Mouse (Mus musculus): ENCODE results near the gene 2210016L21Rik. TPM values are rescaled to one million over a fixed set of nuclear protein-coding genes. Genes with fewer than 3 reads are reported as not detected.
A peak's percentile ranks its signal among the peaks of the same experiment; 100 is the strongest.
"Not testable (repeated sequence)": the region's sequence is repeated elsewhere in the genome, so short reads cannot be mapped to it uniquely, and the experiment has no call there.

2210016L21Rik gene
- total and polyA plus RNA-seq, 3 experiments = 30.2 to 38.7 (median 34.3) TPM

DNA sequence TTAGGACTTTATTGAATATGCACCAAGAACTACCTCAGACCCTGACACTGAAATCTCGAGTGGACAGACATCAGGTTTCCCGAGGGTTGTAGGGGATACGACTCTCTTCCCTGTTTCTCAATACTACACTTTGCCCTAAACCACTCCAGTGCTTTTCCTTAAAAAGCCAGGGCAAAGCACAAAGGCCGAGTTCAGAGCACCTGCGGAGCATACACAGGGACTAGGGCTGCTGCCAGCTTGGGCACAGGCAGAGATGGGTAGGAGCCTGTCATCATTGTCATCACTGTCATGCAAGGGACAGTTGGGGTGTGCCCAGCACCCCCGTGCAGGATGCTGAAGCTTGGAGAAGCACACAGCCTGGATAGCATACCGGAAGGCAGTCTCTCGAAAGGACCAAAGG is 8.8 kb upstream of the 2210016L21Rik start:
- peaks cover 70% of the 10 kb centered on the region for H3K36me3 ChIP-seq (replicated peaks)

GRCm38 (mm10) chr5:114935838-114936237 is 6.1 kb upstream of the 2210016L21Rik start:
- peaks cover 23% of the 10 kb centered on the region for H3K27me3 ChIP-seq (ENCODE audit: insufficient read depth, low read length)
- TF ChIP-seq POLR2AphosphoS5 (IDR thresholded peaks at IDR 0.05; ENCODE audit: insufficient replicate concordance, low read depth, low read length) (no peak), GATA2 (IDR thresholded peaks at IDR 0.05; ENCODE audit: borderline replicate concordance, low read depth, low read length) (no peak), CTCF (IDR thresholded peaks at IDR 0.05; ENCODE audit: low read depth, low read length) (no peak), GATA1 (IDR thresholded peaks at IDR 0.05; ENCODE audit: borderline replicate concordance, low read length) (no peak), TAL1 (conservative IDR thresholded peaks at IDR 0.05; ENCODE audit: low read depth, low read length) (no peak)
- ATAC-seq (ENCODE audit: extremely low read depth, insufficient number of reproducible peaks, low FRiP score, poor library complexity, severe bottlenecking) (no peak), DNase-seq (ENCODE audit: low spot score) (no peak)
- peaks cover 8% of the 10 kb centered on the region; the same call in 1 of the 2 replicates for H3K4me1 ChIP-seq (ENCODE audit: insufficient read depth, low read depth, low read length)
- no peak overlapping the region for H3K4me3 ChIP-seq (ENCODE audit: low read depth, low read length)
- H3K9me3 ChIP-seq (replicated peaks) = no peaks in the 10 kb centered on the region
- peaks cover 55% of the 10 kb centered on the region for H3K36me3 ChIP-seq (replicated peaks)

More for the DNA sequence above, 8.8 kb upstream of the 2210016L21Rik start:
- no peak for TF ChIP-seq POLR2AphosphoS5 (IDR thresholded peaks at IDR 0.05; ENCODE audit: insufficient replicate concordance, low read depth, low read length)
- no peak for TF ChIP-seq CTCF (IDR thresholded peaks at IDR 0.05; ENCODE audit: low read depth, low read length)
- no peak for TF ChIP-seq TAL1 (conservative IDR thresholded peaks at IDR 0.05; ENCODE audit: low read depth, low read length)
- H3K4me3 ChIP-seq (ENCODE audit: low read depth, low read length) = no peak overlapping the region
- peaks cover 31% of the 10 kb centered on the region for H3K27me3 ChIP-seq (ENCODE audit: insufficient read depth, low read length)
- DNase-seq (ENCODE audit: low spot score) (no peak), ATAC-seq (ENCODE audit: extremely low read depth, insufficient number of reproducible peaks, low FRiP score, poor library complexity, severe bottlenecking) (no peak)
- H3K4me1 ChIP-seq (ENCODE audit: insufficient read depth, low read depth, low read length) = peaks cover 8% of the 10 kb centered on the region; the same call in 1 of the 2 replicates
- no peaks in the 10 kb centered on the region for H3K9me3 ChIP-seq (replicated peaks)

DNA sequence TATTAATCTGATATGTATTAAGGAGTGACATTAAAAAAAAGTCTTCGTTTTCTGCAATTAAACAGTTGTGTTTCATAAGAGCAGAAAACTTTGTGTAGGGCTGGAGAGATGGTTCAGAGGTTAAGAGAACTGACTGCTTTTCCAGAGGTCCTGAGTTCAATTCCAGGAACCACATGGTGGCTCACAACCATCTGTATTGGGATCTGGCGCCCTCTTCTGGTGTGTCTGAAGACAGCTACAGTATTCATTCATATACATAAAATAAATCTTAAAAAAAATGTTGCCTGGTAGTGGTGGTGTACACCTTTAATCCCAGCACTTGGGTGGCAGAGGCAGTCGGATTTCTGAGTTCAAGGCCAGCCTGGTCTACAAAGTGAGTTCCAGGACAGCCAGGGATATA is 820 bp upstream of the 2210016L21Rik start:
- H3K4me3 ChIP-seq (ENCODE audit: low read depth, low read length); DNase-seq (ENCODE audit: low spot score); ATAC-seq (ENCODE audit: extremely low read depth, insufficient number of reproducible peaks, low FRiP score, poor library complexity, severe bottlenecking); H3K9me3 ChIP-seq (replicated peaks); H3K27me3 ChIP-seq (ENCODE audit: insufficient read depth, low read length): not testable (repeated sequence)
- Histone ChIP-seq H3K36me3 (replicated peaks) (peaks cover 46% of the 10 kb centered on the region), H3K4me1 (ENCODE audit: insufficient read depth, low read depth, low read length) (peaks cover 21% of the 10 kb centered on the region)

GRCm38 (mm10) chr5:114942766-114943130 is 790 bp downstream of the 2210016L21Rik start:
- Histone ChIP-seq H3K9me3 (replicated peaks) (no peaks in the 10 kb centered on the region), H3K4me3 (ENCODE audit: low read depth, low read length) (peak overlapping the region; percentile 80), H3K36me3 (replicated peaks) (peaks cover 47% of the 10 kb centered on the region), H3K27me3 (ENCODE audit: insufficient read depth, low read length) (no peaks in the 10 kb centered on the region; the same call in 1 of the 2 replicates), H3K4me1 (ENCODE audit: insufficient read depth, low read depth, low read length) (peaks cover 13% of the 10 kb centered on the region)
- ATAC-seq (ENCODE audit: extremely low read depth, insufficient number of reproducible peaks, low FRiP score, poor library complexity, severe bottlenecking) = no peak
- DNase-seq (ENCODE audit: low spot score) = no peak
- TF ChIP-seq GATA1 (IDR thresholded peaks at IDR 0.05; ENCODE audit: borderline replicate concordance, low read length) (no peak), POLR2AphosphoS5 (IDR thresholded peaks at IDR 0.05; ENCODE audit: insufficient replicate concordance, low read depth, low read length) (no peak), CTCF (IDR thresholded peaks at IDR 0.05; ENCODE audit: low read depth, low read length) (no peak), GATA2 (IDR thresholded peaks at IDR 0.05; ENCODE audit: borderline replicate concordance, low read depth, low read length) (no peak), TAL1 (conservative IDR thresholded peaks at IDR 0.05; ENCODE audit: low read depth, low read length) (no peak)

DNA sequence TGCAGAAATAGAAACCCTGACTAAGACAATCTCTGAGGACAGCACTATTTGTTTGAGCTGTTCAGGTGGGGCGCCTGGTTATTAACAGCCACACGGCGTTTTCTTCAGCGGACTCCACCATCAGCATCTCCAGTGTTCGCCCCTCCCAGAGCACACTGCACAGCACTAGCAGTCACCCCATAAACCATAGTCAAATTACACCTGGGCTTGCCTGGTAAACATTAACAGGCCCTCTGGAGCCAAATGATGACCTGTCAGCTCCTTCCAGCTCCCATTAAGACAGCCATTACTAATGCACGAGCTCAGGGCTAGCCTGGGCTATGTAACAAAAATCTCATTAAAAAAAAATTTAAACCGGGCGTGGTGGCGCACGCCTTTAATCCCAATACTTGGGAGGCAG is 3.1 kb downstream of the 2210016L21Rik start:
- no peaks in the 10 kb centered on the region for H3K9me3 ChIP-seq (replicated peaks)
- ATAC-seq (ENCODE audit: extremely low read depth, insufficient number of reproducible peaks, low FRiP score, poor library complexity, severe bottlenecking) (no peak), DNase-seq (ENCODE audit: low spot score) (no peak)
- H3K4me1 ChIP-seq (ENCODE audit: insufficient read depth, low read depth, low read length) = peaks cover 13% of the 10 kb centered on the region
- H3K4me3 ChIP-seq (ENCODE audit: low read depth, low read length) = no peak overlapping the region
- TF ChIP-seq GATA2 (IDR thresholded peaks at IDR 0.05; ENCODE audit: borderline replicate concordance, low read depth, low read length) = no peak
- no peak for TF ChIP-seq CTCF (IDR thresholded peaks at IDR 0.05; ENCODE audit: low read depth, low read length)
- TF ChIP-seq GATA1 (IDR thresholded peaks at IDR 0.05; ENCODE audit: borderline replicate concordance, low read length) = no peak
- no peak for TF ChIP-seq POLR2AphosphoS5 (IDR thresholded peaks at IDR 0.05; ENCODE audit: insufficient replicate concordance, low read depth, low read length)
- TF ChIP-seq TAL1 (conservative IDR thresholded peaks at IDR 0.05; ENCODE audit: low read depth, low read length) = no peak
- H3K36me3 ChIP-seq (replicated peaks) = peaks cover 66% of the 10 kb centered on the region
- no peaks in the 10 kb centered on the region for H3K27me3 ChIP-seq (ENCODE audit: insufficient read depth, low read length)

DNA sequence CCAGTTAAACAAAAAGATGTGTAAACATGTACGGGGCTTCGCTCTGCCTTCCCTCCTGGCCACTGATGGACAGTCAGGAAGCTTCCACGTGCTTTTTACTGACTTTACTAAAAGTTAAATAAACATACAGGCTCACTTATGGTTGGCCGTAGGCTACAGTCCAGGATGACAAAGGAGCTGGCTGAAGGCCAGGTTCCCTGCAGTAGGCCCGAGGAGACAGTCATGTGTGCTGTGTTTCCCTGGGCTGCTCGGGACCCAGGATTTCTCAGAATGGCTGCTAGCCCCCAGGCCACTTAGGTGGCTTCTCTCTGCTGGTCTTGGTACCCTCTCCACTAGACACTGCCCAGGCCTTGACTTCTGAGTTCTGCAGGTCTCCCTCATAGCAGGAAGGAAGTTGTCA is 6.9 kb downstream of the 2210016L21Rik start:
- Histone ChIP-seq H3K27me3 (ENCODE audit: insufficient read depth, low read length) (peaks cover 8% of the 10 kb centered on the region; the same call in 1 of the 2 replicates), H3K4me1 (ENCODE audit: insufficient read depth, low read depth, low read length) (peaks cover 5% of the 10 kb centered on the region), H3K4me3 (ENCODE audit: low read depth, low read length) (no peak overlapping the region), H3K36me3 (replicated peaks) (peaks cover 67% of the 10 kb centered on the region), H3K9me3 (replicated peaks) (no peaks in the 10 kb centered on the region)
- ATAC-seq (ENCODE audit: extremely low read depth, insufficient number of reproducible peaks, low FRiP score, poor library complexity, severe bottlenecking) (no peak), DNase-seq (ENCODE audit: low spot score) (no peak)
- no peak for TF ChIP-seq GATA2 (IDR thresholded peaks at IDR 0.05; ENCODE audit: borderline replicate concordance, low read depth, low read length)
- no peak for TF ChIP-seq TAL1 (conservative IDR thresholded peaks at IDR 0.05; ENCODE audit: low read depth, low read length)
- TF ChIP-seq CTCF (IDR thresholded peaks at IDR 0.05; ENCODE audit: low read depth, low read length) = no peak
- TF ChIP-seq POLR2AphosphoS5 (IDR thresholded peaks at IDR 0.05; ENCODE audit: insufficient replicate concordance, low read depth, low read length) = no peak
- no peak for TF ChIP-seq GATA1 (IDR thresholded peaks at IDR 0.05; ENCODE audit: borderline replicate concordance, low read length)

GRCm38 (mm10) chr5:114949316-114949715 is 7.4 kb downstream of the 2210016L21Rik start:
- no peak for ATAC-seq (ENCODE audit: extremely low read depth, insufficient number of reproducible peaks, low FRiP score, poor library complexity, severe bottlenecking)
- no peaks in the 10 kb centered on the region for H3K9me3 ChIP-seq (replicated peaks)
- H3K27me3 ChIP-seq (ENCODE audit: insufficient read depth, low read length) = peaks cover 8% of the 10 kb centered on the region; the same call in 1 of the 2 replicates
- no peak overlapping the region for H3K4me3 ChIP-seq (ENCODE audit: low read depth, low read length)
- H3K36me3 ChIP-seq (replicated peaks) = peaks cover 63% of the 10 kb centered on the region
- TF ChIP-seq GATA2 (IDR thresholded peaks at IDR 0.05; ENCODE audit: borderline replicate concordance, low read depth, low read length) (no peak), POLR2AphosphoS5 (IDR thresholded peaks at IDR 0.05; ENCODE audit: insufficient replicate concordance, low read depth, low read length) (no peak)
- DNase-seq (ENCODE audit: low spot score) = no peak
- H3K4me1 ChIP-seq (ENCODE audit: insufficient read depth, low read depth, low read length) = 0 out of 2 replicates have a peak, but pooled peaks cover 2% of the 10 kb centered on the region

Measured in G1E (cell line).